Mouse (Mus musculus) stomach, postnatal 0 days (tissue): ENCODE data around the gene Kctd12.

Source experiments
- CTCF ChIP-seq: IDR thresholded peaks from 2 replicates; pipeline ENCODE4 v1.5.1; 2016; ENCODE audit warnings: antibody characterized with exemption, low read depth, mild to moderate bottlenecking, moderate library complexity
- EP300 ChIP-seq: optimal IDR thresholded peaks from 2 replicates; pipeline ENCODE3; 2016; ENCODE audit warnings: antibody characterized with exemption

GRCm38 (mm10) chr14:103017009-103017408 is 34.6 kb upstream of the Kctd12 start:
- no peak for TF ChIP-seq CTCF
- TF ChIP-seq EP300, result no peak
